Mouse (Mus musculus) limb, embryonic 13.5 days (tissue): Measurements from ENCODE around the gene Gabrq. TPM values are rescaled to one million over a fixed set of nuclear protein-coding genes. Genes with fewer than 3 reads are reported as not detected.

Experiments used
- ATAC-seq: fragments of 200-750 bp; cut with Nextera tagmentation; 2 replicates; pipeline ENCODE4 v1.8.0; 2017; ENCODE audit warnings: low read depth, moderate number of reproducible peaks, moderate TSS enrichment; ENCODE audit not compliant: low FRiP score
- H3K27ac ChIP-seq: fragments of 300-500 bp; sonication (generic); 2 replicates; pipeline ENCODE4 v1.5.1; 2015; ENCODE audit warnings: inconsistent platforms, mild to moderate bottlenecking, moderate library complexity
- H3K27me3 ChIP-seq: fragments of 300-500 bp; sonication (generic); 2 replicates; pipeline ENCODE4 v1.6.1; 2015; ENCODE audit warnings: mild to moderate bottlenecking, inconsistent platforms
- H3K36me3 ChIP-seq: fragments of 300-500 bp; sonication (generic); 2 replicates; pipeline ENCODE4 v1.6.1; 2015; ENCODE audit warnings: inconsistent platforms, mild to moderate bottlenecking, moderate library complexity
- H3K4me1 ChIP-seq: fragments of 300-500 bp; sonication (generic); 2 replicates; pipeline ENCODE4 v1.6.1; 2015; ENCODE audit warnings: inconsistent platforms
- H3K4me2 ChIP-seq: fragments of 300-500 bp; sonication (generic); replicated peaks from 2 replicates; pipeline ENCODE4 v1.6.1; 2015; ENCODE audit warnings: inconsistent platforms, mild to moderate bottlenecking, moderate library complexity
- H3K4me3 ChIP-seq: fragments of 300-500 bp; sonication (generic); 2 replicates; pipeline ENCODE4 v1.5.1; 2015; ENCODE audit warnings: moderate library complexity, mild to moderate bottlenecking, inconsistent platforms
- H3K9ac ChIP-seq: fragments of 300-500 bp; sonication (generic); 2 replicates; pipeline ENCODE4 v1.6.1; 2015; ENCODE audit warnings: mild to moderate bottlenecking, inconsistent platforms
- H3K9me3 ChIP-seq: fragments of 300-500 bp; sonication (generic); 2 replicates; pipeline ENCODE4 v1.6.1; 2016; ENCODE audit warnings: inconsistent platforms
- WGBS: fragments of 180-500 bp; shearing (Covaris S2); methylation state at CpG from one replicate; pipeline ENCODE4 v1.1.7; 2015; 5-methylcytosine and 5-hydroxymethylcytosine counted together
- polyA plus RNA-seq: library from polyadenylated mRNA; unstranded; fragments of >200 nt; fragmentation: Nextera tagmentation; extraction: Ambion mirVana; gene quantifications from 2 replicates; pipeline ENCODE4 v1.2.1, GENCODE M21; 2015

Gene Gabrq
- polyA plus RNA-seq, result 0.11 TPM in 2 replicates

DNA sequence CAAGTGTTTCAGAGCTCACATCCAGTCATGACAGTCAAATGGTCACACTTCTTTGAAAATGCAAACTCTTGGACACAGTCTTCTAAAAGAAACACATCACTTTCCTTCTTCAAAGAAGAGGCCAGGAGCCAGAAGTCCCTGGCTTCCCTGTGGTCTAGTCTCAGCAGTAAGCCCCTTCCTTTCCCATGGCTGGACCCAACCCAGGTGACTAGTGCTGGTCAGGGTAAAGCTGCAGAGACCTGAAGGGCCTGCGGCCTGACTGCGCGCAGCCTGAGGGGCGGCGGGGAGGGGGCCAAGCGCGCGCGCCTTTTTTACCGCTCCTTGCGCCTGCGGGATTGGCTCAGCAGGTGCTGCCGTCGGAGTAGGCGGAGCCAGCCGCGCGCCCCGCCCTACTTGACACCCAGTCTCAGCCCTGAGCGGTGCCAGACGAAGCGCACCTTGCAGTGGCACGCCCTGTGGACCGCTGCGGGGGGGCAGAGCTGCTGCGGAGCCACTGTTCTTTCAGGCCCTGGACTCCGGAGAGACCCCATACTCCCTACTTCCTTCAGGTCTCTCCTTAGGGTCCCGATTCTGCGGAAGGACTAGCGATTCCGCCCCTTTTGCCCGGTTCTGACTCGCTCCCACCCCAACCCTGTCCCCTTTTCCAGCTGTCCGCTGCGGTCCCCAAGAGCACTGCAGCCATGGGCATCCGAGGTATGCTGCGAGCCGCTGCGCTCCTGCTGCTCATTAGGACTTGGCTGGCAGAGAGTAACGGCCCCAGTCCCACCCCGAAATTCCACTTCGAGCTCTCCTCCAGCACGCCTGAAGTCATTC, at the start of gene Gabrq:
Gene Gabrq, plus strand, starts transcription at position 403 of the 813 bp plus-strand sequence.
- Histone ChIP-seq H3K36me3 (no peaks in the 10 kb centered on the region), H3K4me2 (peak within 1 kb of the TSS; percentile 65), H3K9me3 (no peaks in the 10 kb centered on the region), H3K4me1 (no peaks in the 10 kb centered on the region), H3K27ac (no peak within 1 kb of the TSS), H3K4me3 (peak within 1 kb of the TSS; percentile 39), H3K9ac (no peak within 1 kb of the TSS), H3K27me3 (peaks cover 39% of the 10 kb centered on the region)
- 22% methylated on average over 26 of the region's 43 CpGs for WGBS
- peak; percentile 64; the same call in 1 of the 2 replicates for ATAC-seq

DNA sequence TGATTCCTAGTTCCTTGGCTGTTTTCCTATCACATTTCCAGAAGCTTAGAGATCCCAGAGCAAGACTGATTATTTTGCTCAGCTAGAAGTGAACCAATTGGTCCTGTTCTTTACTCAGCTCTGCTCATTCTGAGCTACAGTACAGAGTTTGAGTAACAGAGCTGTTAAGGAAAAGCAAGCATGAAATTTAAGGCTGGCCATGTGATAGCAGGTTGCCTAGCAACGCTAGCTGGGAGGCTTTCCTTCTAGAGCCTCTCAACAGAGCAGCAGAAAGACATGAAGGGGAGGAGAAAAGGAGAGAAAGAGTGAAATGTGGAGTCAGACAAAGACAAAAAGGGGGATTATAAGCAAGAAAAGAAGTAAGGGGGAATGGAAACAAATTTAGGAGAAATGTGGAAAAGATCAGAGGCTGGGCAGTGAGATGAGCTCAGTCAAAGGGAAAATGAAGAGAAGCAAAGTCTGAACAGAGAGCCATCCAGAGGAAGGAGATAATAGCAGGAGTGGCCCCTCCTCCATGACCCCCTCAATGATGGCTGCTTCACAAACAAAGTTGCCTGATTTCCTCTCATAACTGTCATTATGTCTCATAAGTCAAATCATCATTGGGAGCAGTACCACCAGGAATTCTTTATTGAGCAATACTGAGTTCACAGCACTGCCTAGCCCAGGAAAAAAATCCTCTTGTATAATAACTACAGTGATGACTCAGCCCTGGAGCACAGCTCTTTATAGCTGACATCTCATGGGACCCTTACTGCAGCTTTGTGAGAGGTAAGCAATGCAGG, 36.0 kb upstream of the Gabrq start:
- H3K27me3 ChIP-seq, result 0 out of 2 replicates have a peak, but pooled peaks cover 3% of the 10 kb centered on the region
- no peak overlapping the region for H3K9ac ChIP-seq
- no peak overlapping the region for H3K4me3 ChIP-seq
- no peaks in the 10 kb centered on the region for H3K36me3 ChIP-seq
- no peak overlapping the region for H3K4me2 ChIP-seq
- H3K4me1 ChIP-seq, result no peaks in the 10 kb centered on the region
- H3K27ac ChIP-seq, result no peak overlapping the region
- WGBS, result 36% methylated on average over 1 of the region's 1 CpGs
- no peaks in the 10 kb centered on the region for H3K9me3 ChIP-seq
- ATAC-seq, result no peak

DNA sequence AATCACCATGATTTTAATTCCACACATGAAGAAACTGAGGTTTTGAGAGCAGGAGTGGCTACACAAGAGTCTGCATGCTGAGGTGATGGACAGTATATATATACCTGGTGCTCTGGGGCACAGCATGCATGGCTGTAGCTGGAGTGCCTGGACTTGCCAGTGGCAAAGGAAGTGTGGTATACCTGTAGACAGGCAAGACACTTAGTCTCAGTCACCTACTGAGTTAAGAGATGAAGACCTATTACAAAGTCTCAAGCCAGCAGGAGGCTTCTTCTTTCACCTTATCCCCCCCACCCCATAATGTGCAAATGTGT, 35.5 kb upstream of the Gabrq start:
- ATAC-seq, result no peak
- 0 out of 2 replicates have a peak, but pooled peaks cover 3% of the 10 kb centered on the region for H3K27me3 ChIP-seq
- no peak overlapping the region for H3K27ac ChIP-seq
- H3K36me3 ChIP-seq, result no peaks in the 10 kb centered on the region
- no peak overlapping the region for H3K4me2 ChIP-seq
- H3K9ac ChIP-seq, result no peak overlapping the region
- no peak overlapping the region for H3K4me3 ChIP-seq
- no peaks in the 10 kb centered on the region for H3K4me1 ChIP-seq
- H3K9me3 ChIP-seq, result no peaks in the 10 kb centered on the region

GRCm38 (mm10) chrX:72819594-72819993, 5.4 kb upstream of the Gabrq start:
- Histone ChIP-seq H3K4me2 (no peak overlapping the region), H3K9ac (no peak overlapping the region), H3K27ac (no peak overlapping the region), H3K4me1 (no peaks in the 10 kb centered on the region), H3K27me3 (peaks cover 13% of the 10 kb centered on the region), H3K4me3 (no peak overlapping the region), H3K9me3 (no peaks in the 10 kb centered on the region), H3K36me3 (no peaks in the 10 kb centered on the region)
- no peak for ATAC-seq
- 0% methylated on average over 5 of the region's 5 CpGs for WGBS

- WGBS, result 58% methylated on average over 2 of the region's 2 CpGs
Observed at GRCm38 (mm10) chrX:72823310-72823709, 1.7 kb upstream of the Gabrq start.

GRCm38 (mm10) chrX:72825589-72825905, 569 bp downstream of the Gabrq start:
- Histone ChIP-seq H3K4me1 (no peaks in the 10 kb centered on the region), H3K27me3 (peaks cover 39% of the 10 kb centered on the region), H3K9me3 (no peaks in the 10 kb centered on the region), H3K9ac (no peak overlapping the region), H3K4me3 (peak overlapping the region; percentile 39), H3K27ac (no peak overlapping the region), H3K36me3 (no peaks in the 10 kb centered on the region), H3K4me2 (peak overlapping the region; percentile 65)
- 57% methylated on average over 7 of the region's 7 CpGs for whole genome bisulfite sequencing
- ATAC-seq, result no peak

More at GRCm38 (mm10) chrX:72823310-72823709, 1.7 kb upstream of the Gabrq start:
- no peak overlapping the region for H3K27ac ChIP-seq
- H3K4me3 ChIP-seq, result no peak overlapping the region
- no peak overlapping the region for H3K4me2 ChIP-seq
- ATAC-seq, result no peak
- no peaks in the 10 kb centered on the region for H3K4me1 ChIP-seq
- peaks cover 39% of the 10 kb centered on the region for H3K27me3 ChIP-seq
- H3K9me3 ChIP-seq, result no peaks in the 10 kb centered on the region
- no peak overlapping the region for H3K9ac ChIP-seq
- no peaks in the 10 kb centered on the region for H3K36me3 ChIP-seq

Other genes with a start within 250 kb of the Gabrq start
- 2.1 and 2.6 TPM in 2 replicates for gene Gabra3, start 168.3 kb upstream of the Gabrq start, polyA plus RNA-seq
- 72.8 and 75.1 TPM in 2 replicates for gene Cetn2, start 93.2 kb downstream of the Gabrq start, polyA plus RNA-seq
- gene Nsdhl, start 93.4 kb downstream of the Gabrq start, polyA plus RNA-seq, result 22.4 and 22.7 TPM in 2 replicates
- 25.0 and 28.4 TPM in 2 replicates for gene Zfp185, start 162.2 kb downstream of the Gabrq start, polyA plus RNA-seq
- gene Pnma5, start 211.9 kb downstream of the Gabrq start, polyA plus RNA-seq, result 0.20 and 0.24 TPM in 2 replicates
- 0.29 and 0.32 TPM in 2 replicates for gene Pnma3, start 239.6 kb downstream of the Gabrq start, polyA plus RNA-seq